Mouse (Mus musculus) adrenal gland, adult 2 months (tissue): ENCODE measurements around the gene Tor1aip2. TPM values are rescaled to one million over a fixed set of nuclear protein-coding genes. Genes with fewer than 3 reads are reported as not detected.
"Not testable (repeated sequence)": the region's sequence is repeated elsewhere in the genome, so short reads cannot be mapped to it uniquely, and the experiment has no call there.

Experiments
- DNase-seq: peaks from one replicate; pipeline ENCODE4 v3.0.0; 2021
- long read RNA-seq: library from polyadenylated mRNA; stranded (forward); transcript quantifications from one replicate; pipeline ENCODE4 v2.0.0, GENCODE M21; 2021
- polyA plus RNA-seq: library from polyadenylated mRNA; depleted of rRNA; stranded (reverse); fragments of >200 nt; gene quantifications from 2 replicates; pipeline ENCODE4 v1.2.3, GENCODE M21; 2012; rRNA removed
- total RNA-seq, 2 experiments: library from RNA; stranded (reverse); gene quantifications; 2 replicates each; pipeline ENCODE4 v1.2.3; 2021

Gene Tor1aip2
- total RNA-seq, result 100 to 1,000 TPM in 1 of 2 experiments, 10 to 100 TPM in 1; 98.7 to 163 TPM
- 44.6 and 52.6 TPM in 2 replicates for polyA plus RNA-seq
- long read RNA-seq, full-length matches to known transcripts, result 24 of 36 reads
- long read RNA-seq, partial matches to known transcripts, result 0 of 36 reads
- long read RNA-seq, other reads (novel, unspliced or antisense), result 12 of 36 reads

DNA sequence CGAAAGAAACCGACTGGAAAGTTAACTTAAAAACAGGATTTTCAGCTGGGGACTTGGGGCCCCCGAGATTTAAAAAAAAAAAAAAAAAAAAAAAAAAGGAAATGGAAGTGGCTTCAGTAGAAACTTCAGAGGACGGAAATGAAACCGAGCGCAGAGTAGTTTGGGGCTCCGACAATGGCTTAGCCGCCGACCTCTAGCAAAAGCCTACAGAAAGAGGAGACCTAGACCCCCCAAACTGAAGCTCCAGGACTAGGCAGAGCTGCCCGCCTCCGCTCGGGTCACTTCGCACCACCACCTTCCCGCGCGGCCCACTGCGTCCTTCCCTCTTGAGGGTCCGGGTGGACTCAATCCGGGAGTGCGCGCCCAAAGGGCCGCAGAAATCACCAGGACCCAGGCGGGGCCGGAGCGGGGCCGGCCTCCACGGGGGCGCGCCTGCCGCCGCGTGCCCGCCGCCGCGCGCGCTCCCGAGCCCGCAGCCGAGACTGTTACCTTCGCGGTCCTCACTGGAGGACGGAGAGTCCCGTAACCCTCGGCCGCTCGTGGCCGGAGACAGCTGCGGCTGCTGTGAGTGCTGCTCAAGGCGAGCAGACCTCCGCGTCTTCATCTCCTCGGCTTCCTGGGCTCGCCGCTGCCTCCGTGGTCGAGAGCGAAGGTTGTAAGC is at the start of gene Tor1aip2:
Gene Tor1aip2, plus strand, starts transcription at position 135 of the 661 bp plus-strand sequence.
- DNase-seq, result peak; percentile 91

DNA sequence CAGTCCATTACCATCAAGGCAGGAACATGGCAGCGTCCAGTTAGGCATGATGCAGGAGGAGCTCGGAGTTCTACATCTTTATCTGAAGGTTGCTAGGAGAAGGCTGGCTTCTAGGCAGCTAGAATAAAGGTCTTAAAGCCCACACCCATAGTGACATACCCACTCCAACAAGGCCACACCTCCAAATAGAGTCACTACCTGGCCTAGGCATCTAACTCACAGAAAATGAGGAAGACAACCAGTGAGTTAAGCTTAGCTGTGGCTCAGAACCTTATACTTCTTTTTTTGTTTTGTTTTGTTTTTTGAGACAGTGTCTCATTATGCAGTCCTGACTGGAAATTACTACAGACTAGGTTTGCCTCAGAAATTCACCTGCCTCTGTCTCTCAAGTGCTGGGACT is 47.6 kb upstream of the Tor1aip2 start:
- no peak for DNase-seq

DNA sequence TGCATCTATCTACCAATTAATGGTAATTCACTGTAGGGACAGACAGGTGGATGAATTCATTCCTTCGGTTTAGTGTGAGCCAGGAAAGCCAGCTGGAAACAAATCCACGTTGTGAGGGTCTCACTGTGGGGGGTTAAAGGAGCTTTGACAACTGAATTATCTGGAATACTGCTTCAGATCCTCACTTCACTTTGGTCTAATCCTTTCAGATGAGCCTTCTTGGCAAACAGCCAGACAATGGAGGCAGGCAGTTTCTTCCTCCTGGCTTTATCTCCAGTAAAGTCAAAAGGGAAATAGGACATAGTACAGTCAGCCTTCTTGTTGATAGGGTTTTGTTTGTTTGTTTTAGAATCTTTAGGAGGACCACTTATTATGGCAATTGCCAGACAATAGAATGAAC is 45.8 kb upstream of the Tor1aip2 start:
- DNase-seq, result no peak

DNA sequence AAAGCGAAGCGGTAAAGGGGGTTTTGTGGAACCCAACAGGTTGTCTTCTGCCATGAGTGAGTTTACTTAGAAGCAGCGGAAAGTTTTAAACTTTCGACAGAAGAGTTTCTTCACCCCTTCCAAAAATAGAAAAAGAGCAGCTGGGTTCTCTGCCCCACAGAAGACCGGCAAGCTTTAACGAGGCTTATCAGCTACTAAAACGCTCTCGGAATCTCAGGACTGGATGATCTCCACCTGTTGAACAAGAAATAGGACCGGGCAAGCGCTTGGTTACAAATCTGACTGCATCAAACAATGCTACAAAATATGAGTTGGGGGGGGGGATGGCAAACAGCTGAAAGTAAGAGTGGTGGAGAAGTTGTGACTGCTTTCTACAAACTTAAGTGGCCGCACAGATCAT is 44.8 kb upstream of the Tor1aip2 start:
- no peak for DNase-seq

DNA sequence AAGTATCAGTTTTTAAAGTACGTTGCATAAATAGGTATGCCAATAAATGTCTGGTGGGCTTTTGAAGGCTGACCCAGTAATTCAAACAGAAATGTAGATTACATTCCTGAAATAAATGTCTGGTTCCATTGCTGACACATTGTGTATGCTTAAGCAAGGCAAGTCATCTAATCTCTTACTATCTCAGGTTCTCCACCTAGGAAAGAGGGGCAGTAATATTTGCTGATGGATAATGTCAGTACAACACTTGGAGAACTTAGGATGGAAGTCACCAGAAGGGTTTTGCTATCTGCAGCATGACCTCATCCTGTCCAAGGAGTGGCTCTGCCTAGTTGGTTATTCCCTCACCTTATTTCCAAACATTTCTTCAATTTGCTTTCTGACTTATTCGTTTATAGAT is 40.7 kb upstream of the Tor1aip2 start:
- no peak for DNase-seq

DNA sequence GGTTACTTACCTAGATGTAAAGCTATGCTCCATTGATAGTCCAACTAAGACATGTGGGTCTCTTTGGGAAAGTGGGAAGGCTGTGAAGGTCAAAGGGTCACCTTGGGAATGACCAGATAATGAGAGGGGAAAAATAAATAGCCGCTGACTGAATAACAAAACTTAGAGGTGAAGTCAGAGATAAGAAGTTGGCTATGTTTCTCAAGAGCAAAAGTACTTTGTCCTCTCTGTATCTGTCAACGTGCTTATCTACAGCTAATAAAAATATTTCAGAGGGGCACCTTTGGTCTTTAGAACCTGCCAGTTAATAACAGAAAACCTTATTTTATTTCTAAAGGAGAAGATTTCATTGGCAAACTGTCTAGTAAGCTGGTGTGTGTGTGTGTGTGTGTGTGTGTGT is 39.6 kb upstream of the Tor1aip2 start:
- no peak for DNase-seq

DNA sequence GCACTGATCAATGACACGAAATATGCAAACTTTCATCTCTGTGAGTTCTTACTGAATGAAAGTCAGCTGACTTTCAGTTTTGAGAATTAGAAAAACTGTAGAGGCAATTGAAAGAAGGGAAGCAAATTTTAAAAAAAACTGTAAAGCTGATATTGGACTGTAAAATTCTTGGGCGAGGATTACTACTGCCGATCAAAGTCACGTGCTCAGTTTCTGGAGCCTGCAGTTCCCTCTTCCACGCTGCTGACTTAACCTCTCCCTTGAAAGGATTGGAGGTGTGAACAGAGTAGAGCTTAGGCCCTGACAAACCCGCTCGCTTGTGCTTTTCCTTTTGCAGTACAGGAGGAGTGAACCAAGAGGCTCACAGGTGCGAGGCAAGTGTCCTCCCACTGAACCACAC is 32.8 kb upstream of the Tor1aip2 start:
- no peak for DNase-seq

DNA sequence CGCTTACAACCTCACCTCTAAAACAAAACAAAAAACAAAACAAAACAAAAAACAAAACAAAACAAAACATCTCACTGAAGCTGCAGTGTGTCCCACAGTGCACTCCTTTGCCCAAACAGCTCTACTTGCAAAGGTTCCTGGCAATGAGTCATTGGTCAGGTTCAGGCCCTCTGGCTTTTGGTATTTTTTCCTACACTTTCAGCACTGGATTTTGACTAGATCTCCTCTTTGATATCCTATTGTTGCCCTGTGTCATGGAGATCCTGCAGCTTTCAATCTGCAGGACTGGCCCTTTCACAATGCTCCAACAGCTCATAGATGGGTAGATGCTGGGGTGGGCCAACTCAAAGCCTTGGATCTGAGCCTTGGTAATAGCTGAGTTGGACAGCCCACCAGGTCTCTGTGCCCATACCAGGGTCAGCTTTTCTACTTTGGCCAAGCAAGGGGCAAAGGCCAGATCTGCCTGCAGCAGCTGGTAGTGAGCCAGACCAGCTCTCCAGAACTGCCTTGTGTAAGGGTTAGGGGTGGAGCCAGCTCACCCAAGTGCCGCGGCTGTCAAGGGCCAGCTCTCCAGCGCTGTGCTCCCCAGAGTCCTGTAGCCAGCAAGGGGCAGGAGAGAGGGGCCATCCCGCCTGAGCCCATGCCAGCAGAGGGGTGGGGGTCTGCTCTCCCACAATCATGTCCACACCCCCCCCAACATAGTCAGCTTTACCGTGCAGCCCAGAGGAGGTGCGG is 31.8 kb upstream of the Tor1aip2 start:
- peak; percentile 62 for DNase-seq

DNA sequence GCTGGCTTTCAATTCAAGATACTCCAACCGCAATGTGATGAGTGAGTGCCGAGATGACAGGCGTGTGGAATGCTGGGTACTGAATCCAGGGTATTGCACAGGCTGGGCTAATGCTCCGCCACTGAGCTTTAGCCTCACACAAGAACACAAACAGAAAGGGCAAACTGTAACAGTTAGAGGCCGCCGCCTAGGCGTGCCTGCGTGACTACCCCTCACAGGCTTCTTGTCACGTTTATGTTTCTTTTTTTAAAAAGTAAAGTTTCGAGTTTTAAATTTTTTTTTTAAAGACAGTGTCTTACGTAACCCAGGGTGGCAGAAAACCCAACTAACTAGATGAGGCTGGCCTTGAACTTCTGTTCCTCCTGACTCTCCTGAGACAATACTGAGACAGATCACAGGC is 29.3 kb upstream of the Tor1aip2 start:
- peak; percentile 23 for DNase-seq

DNA sequence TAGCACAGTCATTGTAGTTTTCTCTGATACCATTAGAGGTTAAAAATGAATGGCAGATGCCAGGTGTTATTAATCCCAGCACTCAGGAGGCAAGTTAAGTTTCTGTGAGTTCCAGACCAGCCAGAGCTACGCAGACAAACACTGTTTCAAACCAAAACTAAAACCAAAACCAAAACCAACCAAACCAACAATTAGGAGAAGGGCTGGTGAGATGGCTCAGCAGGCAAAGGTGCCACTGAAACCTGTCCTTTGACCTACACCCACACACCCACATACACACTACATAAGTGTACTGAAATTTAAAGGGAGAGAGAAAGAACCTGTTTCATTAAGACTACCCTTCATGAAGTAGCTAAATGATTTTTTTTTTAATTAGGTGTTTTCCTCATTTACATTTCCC is 26.2 kb upstream of the Tor1aip2 start:
- DNase-seq, result no peak

DNA sequence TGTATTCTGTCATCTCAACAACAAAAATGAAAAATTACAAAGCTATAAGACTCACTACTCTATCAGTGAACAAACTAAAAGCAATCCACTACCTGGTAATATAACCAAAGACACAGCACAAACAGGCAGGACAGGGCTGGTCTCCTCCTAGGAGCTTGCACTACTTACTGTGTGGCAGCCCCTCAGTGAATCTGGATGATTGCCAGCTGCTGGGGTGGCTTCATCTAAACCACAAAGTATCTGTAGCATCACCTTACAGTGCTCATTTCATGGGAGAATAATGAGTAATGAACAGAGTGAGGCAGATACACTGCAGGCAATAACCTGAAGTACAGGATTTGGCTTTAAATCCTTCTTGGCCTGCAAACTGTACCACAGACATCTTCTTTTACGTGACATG is 15.4 kb upstream of the Tor1aip2 start:
- no peak for DNase-seq

DNA sequence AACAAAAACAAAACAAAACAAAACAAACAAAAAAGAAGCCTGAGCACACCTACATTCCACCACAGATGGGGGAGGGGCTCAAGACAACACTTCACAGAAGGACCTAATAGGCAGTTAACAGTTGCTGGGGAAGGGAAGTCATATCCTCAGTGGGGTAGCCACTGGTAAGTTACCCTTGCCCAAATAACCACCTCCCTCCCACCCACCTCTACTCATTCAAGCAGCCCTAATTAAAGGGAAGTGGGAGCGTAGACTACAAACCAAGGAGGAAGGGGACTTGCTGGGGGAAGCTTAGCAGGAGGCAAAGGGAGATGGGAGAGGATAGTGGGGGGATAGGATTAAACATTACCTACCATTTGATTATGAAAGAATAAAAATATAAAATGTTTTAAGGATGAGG is 14.8 kb upstream of the Tor1aip2 start:
- DNase-seq, result no peak

DNA sequence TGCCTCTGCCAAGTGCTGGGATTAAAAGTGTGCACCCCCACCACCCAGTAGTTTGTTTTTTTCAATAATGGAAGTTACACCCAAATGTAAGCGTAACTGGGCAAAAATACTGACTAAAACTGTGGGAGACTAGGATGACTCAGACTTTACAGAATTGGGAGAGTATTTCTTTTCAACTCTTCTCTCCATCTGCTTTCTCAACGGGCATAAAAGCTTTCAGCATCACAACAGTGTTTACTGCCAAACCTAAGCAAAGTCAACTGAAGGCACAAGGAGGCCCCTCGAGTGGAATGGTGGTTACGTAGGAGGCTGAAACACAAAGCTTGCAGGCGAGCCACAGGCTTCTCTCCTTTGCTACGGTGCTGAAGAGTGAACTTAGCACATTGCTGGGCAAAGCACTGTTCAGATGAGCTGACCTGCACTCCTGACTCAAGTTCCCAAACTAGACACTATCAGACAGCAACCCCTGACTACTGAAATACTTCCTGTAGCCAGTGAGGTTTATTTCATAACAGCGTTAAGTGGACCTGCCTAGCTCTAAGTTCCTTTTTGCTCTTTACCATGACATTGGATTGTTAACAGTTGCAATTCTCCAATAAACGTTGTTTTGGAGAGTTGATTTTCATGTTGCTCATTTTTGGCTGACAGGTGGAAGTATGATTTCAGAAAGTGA is 10.2 kb upstream of the Tor1aip2 start:
- no peak for DNase-seq

DNA sequence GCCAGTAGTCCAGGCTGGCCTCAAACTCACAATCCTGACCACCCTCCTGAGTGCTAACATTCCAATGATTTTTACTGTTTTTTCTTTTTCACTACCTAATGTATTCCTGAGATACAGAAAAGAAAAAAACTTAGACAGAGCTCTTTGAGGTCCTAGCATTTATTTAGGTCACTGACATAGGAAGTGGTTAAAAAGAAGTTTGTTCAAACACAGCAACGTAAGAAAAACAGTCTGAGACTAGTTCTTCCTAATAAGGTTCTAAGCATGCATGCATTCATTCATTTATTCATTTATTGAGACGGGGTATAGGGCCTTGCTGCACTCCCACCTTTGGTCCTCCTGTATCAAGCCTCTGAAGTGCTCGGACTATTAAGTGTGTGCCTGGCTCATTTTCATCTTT is 7.4 kb upstream of the Tor1aip2 start:
- no peak for DNase-seq

DNA sequence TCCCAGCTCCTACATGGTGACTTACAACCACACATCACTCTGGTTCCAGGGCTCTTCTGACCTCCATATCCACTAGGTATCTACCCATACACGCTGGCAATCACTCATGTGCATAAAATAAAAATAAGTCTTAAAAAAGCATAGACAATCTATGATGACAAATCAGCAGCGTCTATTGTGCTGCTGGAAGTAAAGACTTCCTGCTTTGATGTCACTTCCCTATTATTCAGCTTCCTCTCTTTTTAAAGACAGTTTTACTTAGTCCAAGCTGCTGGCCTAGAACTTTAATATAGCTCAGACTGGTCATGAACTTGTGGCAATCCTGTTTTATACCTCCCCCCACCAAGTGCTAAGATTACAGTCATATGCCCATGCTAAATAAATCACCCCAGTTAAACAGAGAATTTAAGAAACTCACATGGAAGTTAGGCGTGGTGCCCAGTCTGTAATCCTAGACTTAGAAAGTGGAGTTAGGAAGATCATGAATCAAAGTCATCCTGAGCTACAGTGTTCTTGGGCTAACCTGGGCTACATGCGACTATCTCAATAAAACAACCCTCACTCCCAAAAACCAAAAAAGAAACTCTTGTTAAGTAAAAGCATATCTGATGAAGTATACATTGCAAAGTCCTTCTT is 6.7 kb upstream of the Tor1aip2 start:
- DNase-seq, result no peak

DNA sequence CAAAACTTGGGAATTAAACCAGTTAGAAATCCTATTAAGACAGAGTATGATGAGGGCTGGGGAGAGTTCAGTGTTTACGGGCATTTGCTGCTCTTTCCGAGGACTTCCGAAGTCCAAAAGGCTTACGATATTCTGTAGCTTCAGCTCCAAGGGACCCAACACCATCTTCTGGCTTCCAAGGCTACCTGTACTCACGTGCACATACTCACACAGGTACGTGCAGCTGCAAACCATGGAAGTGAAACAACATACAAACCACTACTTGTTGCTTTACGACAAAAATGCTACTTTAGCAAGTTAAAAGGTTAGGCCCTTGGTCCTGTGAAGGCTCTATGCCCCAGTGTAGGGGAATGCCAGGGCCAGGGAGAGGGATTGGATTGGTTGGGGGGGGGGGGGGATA is 1.3 kb upstream of the Tor1aip2 start:
- no peak for DNase-seq

DNA sequence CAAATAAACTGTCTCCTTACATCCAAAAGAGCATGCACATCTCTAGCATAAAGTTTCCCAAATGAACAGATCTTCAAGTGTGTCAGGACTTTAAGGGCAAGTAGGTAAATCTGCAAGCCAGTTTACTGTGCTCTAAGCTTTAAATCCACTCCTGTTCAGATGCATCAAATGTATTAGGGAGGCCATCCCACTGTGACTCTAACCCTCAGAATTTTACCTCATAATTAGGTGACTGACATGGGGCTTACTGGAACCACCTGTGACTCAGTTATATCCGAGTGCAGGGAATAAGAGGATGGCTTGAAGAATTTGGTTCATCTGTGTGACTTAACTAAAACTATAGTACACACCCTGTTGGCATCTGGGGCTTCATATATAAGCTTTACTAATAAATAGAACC is 542 bp upstream of the Tor1aip2 start:
- DNase-seq, result no peak

DNA sequence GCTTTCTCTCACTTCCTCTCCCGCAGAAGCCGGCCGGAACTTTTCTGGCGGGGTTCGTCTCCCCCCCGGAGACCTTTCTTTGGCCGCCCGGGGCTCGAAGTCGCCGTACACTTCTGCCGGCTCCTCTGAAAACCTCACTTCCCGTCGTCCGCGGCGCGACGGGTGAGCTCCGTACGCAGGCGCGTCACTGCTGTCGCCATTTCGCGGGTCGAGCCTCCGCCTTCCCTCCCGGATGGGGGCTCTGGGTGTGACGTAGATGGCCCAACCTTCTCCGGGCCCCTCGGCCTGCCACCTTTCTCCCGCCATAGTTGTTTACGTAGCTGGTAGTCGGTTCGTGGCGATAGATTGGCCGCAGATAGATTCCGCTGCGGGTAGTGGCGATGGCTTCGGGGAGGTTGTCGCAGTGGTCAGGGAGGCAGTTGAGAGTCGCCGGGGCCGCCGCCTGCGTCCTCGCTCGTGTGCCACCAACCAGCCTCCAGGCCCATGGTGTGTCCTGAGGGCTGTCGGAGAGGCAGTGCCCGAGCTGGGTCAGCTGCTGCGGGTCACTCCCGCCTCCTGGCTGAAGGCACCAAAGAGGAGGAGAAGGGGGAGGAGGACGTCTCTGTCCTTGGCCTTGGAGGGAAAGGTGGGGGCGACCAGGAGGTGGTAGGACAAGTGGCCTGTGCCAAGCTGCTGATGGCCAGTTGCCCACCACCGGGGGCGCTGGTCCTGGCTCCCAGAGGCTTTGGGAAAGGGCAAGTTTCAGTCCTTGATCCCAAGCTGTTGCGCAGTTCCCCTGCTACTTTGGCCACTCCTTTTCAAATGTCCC is 931 bp downstream of the Tor1aip2 start, which contains the start of gene Tor1aip1:
Gene Tor1aip1, minus strand, starts transcription at position 551 of the 808 bp plus-strand sequence.
- DNase-seq, result peak; percentile 100

DNA sequence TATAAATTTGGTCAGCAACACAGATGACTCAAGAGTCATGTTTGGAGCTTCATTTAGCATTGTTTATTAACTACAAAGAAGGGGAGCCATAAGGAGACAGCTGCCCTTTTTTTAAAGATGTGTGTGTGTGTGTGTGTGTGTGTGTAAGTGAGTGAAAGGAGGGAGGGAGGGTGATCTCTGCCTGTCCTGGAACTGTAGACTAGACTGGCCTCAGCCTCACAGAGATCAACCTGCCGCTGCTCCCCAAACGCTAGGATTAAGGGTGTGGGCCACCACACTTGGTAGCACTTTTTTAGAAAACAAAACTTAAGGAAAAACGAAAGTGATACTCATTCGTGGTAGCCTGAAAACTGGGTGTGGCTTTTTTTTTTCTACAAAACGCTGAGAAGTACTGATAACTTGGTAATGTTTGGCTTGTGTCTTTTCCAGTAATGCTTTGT is 2.0 kb downstream of the Tor1aip2 start:
- peak; percentile 61 for DNase-seq

DNA sequence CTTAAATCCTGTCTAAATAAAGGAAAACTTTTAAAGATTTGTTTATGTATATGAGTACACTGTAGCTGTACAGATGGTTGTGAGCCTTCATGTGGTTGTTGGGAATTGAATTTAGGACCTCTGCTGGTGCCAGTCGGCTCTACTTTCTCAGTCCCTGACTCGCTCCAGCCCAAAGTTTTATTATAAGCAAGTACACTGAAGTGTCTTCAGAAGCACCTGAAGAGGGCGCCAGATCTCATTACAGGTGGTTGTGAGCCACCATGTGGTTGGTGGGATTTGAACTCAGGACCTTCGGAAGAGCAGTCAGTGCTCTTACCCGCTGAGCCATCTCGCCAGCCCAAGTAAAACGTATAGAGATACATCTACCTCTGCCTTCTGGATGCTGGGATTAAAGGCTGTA is 4.8 kb downstream of the Tor1aip2 start:
- not testable (repeated sequence) for DNase-seq

DNA sequence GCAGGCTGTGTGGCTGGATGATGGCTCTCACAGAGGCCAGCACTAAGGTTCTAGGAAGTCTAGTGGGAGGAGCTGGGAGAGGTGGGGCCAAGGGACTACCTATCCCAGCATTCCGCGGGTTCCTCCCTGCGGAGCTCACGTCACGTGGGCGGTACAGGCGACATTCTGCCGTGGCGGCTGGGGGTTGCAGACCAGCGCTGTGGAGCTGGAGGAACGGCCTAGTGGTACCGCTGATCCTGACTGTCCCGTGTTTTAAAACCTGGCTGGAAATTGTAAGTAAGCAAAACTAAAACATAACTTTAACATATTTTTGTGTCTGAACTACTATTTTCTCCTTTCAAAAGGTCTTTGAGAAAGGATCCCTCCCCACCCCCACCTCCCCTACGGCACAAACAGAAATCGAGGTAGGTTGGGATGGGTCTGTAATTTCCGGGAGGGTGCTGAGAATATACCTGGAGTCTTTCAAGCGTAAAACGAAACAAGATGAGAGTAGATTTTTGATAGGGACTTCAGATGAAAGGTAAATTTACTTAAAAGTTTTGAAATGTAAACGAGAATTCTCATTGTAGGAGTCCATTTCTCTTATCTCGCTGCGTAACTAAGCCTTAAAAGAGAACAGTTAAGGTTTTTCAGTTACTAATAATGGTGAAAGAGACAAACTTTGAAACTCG is 5.7 kb downstream of the Tor1aip2 start:
- DNase-seq, result peak; percentile 95
